Mouse (Mus musculus): ENCODE results near the gene Bcl2.

GRCm38 (mm10) chr1:106517591-106518177 is 196.4 kb downstream of the Bcl2 start:
- no peak for TF ChIP-seq CTCF (IDR thresholded peaks at IDR 0.05; ENCODE audit: extremely low read depth, insufficient read depth, low read length)
- TF ChIP-seq POLR2A (IDR thresholded peaks at IDR 0.05; ENCODE audit: extremely low read depth, insufficient read depth, low read length), result no peak
